Mouse (Mus musculus) spleen, postnatal 10 days (tissue): ENCODE data around the gene Robo1.

Experiments
- DNase-seq, 2 experiments: peaks; one replicate each; pipeline ENCODE4 v3.0.0; 2021 to 2022; ENCODE audit warnings: low spot score in 2 of 2

Gene Robo1

DNA sequence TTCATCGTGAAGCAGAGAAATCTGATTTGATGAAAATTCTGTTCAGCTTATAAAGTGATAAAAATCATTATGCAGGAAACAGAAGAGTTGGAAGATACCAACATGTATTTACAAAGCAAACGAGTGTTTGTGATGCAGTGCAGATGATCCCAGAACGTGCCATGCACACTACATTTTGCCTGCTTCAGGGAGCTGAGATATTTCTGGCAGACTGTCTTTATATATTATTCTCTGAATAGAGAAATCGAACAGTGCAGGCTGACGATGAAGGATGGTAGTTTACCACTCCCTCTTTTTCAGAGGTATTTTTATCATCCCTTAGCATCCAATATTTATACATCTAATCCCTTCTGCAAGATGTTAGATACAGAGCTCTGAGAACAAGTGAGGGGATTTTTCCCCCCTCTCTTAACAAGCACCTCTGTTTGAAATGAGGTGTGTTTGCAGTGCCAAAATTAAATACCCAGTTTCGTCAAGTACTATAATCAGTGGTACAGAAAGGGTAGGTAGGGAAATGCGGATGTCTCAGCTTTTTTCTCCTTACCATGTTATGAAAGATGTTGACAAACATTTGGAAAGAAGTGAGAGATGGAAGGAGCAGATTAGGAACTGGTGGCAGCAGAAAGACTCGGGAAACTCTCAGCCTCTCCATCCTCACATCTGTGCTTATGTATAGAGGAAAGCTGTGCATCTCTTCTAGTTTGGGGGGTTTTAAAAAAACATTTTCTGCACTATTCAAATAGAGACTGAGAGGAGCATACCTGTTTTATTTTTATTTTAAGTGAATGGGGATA is at the start of gene Robo1:
Gene Robo1 (plus strand): TSS at position 770 of the 794 bp plus-strand sequence.
- DNase-seq, result no peak

DNA sequence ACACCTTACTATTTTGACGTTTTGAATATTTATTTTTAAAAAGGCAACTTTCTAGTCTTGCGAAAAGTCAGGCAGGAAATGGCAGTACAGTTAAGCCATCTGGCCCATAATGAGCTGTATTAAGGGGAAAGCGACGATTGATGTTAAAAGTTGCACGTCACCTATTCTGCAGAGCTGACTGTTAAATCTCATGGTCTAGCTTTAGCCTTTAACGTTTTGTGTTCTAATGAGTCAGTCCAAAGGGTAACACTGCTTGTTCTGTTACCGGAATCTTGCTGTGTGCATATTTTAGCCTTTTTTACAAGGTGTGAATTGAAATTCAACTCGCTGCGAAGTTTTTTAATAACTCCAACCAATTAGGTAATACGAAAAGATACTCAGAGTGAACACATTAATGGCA is 40.3 kb upstream of the Robo1 start:
- DNase-seq, result no peak

- DNase-seq, result no peak
Measured at GRCm38 (mm10) chr16:72276390-72277074, 31.6 kb upstream of the Robo1 start.

DNA sequence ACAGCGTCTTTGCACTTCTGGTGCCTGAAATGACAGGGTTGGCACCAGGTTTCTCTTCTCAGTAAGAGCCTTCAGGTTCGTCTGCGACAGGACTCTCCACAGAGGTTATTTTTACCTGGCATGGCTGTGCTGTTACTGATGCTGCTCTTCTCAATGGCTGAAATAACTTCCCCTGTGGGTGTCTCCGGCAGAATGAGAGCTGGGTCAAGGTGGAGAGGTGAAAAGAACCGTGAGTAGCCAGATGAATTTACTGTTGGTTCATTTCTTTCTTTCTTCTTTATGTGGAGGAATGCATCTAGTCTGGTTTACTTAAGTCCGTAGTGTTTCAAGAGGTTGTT is 194 bp downstream of the Robo1 start:
- no peak for DNase-seq

GRCm38 (mm10) chr16:72327321-72327720 is 19.2 kb downstream of the Robo1 start:
- DNase-seq, result no peak

DNA sequence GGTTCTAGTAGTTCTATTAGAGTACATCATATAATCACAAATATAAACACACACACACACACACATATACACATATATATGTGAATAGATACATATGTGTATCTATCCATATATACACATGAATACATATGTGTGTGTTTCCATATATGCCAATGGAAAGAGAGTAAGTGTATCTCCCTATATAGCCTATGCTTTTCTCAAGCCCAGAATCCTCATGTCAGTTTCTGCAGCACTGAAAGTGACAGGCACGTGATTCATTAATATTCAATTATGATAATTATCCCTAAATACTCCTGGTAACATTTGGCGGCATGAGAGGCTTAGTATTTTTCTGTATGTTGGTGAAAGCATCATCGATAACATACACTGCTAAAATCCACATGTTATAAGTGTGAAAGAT is 20.5 kb downstream of the Robo1 start:
- DNase-seq, result no peak

DNA sequence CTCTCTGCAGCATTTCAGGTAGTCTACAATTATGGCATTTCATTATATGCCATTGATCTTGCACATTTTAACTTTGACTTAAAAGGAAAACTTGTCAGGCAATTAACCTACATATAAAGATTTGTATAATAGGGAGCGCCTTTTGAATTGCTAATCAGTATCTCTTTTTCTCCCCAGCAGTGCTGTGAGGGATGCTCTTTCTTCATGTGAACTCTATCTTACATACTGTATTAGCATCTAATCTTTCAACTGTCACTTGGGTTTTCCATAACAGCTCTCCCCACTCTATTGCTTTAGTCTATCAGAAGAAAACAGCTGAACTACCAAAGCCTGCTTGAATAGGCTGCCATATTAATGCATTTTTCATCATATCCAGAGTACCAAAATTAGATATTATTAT is 29.7 kb downstream of the Robo1 start:
- DNase-seq, result no peak

DNA sequence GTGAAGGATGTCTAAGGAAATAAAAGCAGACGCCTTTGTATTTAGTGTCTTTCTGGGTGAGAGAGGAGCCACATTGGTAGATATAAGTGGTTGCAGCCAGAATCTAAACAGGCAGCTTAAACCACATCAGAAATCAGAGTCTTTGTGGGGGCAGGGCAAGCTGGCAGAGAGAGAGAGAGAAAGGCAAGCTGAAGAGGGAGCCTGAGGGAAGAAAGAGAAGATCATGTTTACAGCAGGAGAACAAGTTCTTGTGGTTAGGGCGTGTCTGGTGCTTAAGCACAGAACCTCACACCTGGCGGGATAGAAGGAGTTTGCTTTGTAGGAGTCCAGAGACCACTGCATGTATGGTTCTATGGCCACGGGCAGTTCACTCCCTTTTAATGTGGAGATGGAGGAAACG is 42.3 kb downstream of the Robo1 start:
- no peak for DNase-seq

GRCm38 (mm10) chr16:72356515-72357357 is 48.6 kb downstream of the Robo1 start:
- no peak for DNase-seq

DNA sequence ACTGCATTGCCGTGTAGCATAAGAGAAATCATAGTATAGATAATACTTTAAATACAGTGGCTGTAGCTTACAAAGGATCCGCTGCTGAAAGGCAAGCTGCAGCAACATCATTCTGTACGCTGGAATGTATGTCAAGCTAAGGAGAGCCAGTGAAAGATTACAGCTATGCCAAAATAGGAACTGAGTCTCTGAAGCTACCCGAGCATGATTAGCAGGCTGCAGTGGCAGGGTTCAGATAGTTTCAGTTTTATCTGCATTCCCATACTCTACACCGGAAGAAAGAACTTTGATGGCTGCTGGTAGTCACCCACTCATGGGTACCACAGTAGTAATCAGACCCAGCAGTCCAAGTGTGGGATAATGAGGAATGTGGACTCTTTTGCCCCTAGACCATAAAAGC is 68.8 kb downstream of the Robo1 start:
- DNase-seq, result no peak

GRCm38 (mm10) chr16:72381819-72382218 is 73.7 kb downstream of the Robo1 start:
- DNase-seq, result no peak

DNA sequence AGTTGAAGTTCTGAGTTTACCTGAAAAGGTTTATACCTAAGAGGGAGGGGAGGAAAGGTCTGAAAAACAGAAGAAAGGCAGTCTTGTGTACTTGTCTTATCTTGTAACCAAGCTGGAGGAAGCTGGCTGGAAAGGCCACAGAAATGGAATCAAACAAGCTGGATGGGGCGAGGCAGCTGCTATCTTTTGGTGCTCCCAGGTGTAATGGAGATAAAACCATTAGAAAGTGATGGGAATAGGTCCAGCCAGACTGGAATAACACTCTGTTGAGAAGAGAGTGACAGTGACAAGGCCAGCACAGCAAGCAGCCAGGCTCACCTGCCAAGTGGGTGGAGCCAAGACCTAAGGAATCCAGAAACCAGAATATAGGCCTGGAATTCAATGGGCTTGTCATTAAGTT is 75.5 kb downstream of the Robo1 start:
- DNase-seq, result no peak

- no peak for DNase-seq
Measured at GRCm38 (mm10) chr16:72393512-72393911, 85.4 kb downstream of the Robo1 start.

DNA sequence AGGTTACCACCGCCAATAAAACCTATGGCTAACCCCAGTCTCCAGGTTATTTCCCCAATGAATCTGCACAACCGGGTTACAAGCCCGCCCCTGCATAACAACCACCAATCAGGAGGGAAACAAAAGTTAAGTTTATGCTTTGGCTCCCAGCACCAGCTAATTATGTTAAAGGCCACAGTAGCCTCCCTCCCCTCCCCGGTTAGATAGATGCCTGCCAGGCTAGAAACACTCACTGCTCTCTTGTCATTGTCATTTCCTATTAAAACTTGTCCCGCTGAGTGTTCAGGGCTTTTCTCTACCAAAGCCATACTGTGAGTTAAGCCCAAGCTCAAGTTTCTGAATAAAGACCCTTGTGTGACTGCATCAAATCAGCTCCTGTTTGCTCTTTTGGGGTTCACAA is 90.7 kb downstream of the Robo1 start:
- no peak for DNase-seq

DNA sequence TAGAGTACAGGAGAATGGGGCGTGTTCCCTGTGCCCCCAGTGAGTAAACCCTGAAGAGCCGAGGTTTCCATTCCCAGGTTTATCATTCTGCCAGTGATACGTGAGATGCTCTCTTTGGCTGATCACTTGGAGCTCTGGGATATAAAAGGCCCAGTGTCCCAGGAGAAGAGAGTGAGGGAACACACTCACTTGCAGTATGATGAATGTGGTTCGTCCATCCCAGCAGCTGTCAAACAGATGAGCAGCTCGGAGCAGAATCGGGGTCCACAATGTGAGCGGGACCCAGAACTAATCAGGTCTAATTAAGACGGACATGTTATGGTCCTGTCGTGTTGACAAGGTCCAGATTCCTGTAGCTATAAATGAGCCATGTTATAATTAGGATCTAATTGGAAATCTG is 94.3 kb downstream of the Robo1 start:
- DNase-seq, result no peak

GRCm38 (mm10) chr16:72409820-72410219 is 101.7 kb downstream of the Robo1 start:
- no peak for DNase-seq

DNA sequence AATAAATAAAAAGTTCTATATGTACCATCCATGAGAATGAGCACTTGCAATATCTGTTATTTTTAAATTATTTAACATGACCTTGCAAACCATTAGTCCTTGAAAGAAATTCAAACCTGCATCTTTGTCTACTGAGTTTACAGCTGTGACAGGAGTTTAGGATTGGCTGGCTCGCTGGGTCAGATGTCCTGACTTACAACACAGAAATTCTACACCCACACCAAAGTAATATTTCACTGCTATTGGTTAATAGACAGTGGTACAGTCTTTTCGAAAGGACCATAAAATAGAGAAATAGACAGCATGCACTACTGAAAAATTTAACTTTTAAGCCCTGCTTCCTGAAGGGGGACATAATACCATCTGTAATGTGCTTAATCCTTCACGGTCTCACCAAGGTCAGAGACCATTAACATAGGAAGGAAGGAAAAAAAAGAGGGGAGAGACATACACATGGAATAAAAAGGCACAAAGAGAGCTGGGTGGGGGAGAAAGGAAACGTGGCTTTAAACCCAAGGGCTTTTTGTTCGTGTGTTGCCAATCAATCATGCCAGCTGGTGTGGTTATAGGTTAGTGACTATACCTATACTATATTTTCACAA is 103.7 kb downstream of the Robo1 start:
- no peak for DNase-seq

DNA sequence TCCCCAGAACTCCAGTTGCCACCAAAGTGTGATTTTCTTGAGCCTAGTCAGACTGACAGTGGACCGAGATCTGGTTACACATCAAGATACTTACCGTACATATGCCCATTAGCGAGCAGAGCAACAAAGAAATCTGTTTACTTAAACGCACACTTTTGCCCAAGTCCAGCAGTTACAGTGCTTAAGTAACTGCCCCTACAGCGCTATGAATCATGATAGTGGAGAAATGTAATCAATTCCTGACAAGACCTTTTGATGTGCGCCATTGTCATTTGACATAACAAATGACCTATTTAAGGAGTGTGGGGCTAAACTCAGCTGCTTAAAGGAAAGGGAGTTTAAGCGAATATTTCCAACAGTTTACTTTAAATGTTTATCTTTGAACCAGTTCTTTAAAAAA is 104.8 kb downstream of the Robo1 start:
- no peak for DNase-seq

GRCm38 (mm10) chr16:72419328-72420066 is 111.4 kb downstream of the Robo1 start:
- no peak for DNase-seq

DNA sequence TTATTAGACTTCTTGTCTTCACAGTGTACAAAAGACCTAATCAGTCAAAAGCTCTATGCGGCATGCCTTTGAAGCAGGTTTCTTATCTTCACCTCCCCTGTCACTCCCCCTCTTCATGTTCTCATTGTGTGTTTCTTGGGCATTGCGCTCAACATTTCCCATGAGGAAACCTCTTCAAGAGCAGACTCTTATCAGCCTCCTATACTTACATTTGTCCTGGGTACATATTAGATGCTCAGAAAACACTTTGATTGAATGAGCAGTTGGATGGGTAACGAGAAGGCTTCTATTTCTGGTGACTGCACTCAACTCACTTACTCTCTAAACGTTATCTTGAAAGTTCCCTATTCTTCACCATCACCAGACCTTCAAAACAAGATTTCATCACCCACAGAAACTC is 114.3 kb downstream of the Robo1 start:
- no peak for DNase-seq

GRCm38 (mm10) chr16:72434396-72434795 is 126.3 kb downstream of the Robo1 start:
- no peak for DNase-seq
